Mouse (Mus musculus): ENCODE data around the gene Pld6. TPM values are rescaled to one million over a fixed set of nuclear protein-coding genes. Genes with fewer than 3 reads are reported as not detected.
A peak's percentile ranks its signal among the peaks of the same experiment; 100 is the strongest.

Gene Pld6
- polyA plus RNA-seq, 1 experiment from 2014 or later, result 4.9 TPM

GRCm38 (mm10) chr11:59780241-59780640, 7.2 kb downstream of the Pld6 start:
- Histone ChIP-seq H3K9me3 (no peaks in the 10 kb centered on the region), H3K36me3 (peaks cover 36% of the 10 kb centered on the region), H3K27ac (no peak overlapping the region), H3K27me3 (no peaks in the 10 kb centered on the region), H3K4me3 (no peak overlapping the region), H3K4me1 (no peaks in the 10 kb centered on the region), H3K9ac (no peak overlapping the region), H3K4me2 (replicated peaks) (no peak overlapping the region)
- ATAC-seq (ENCODE audit: low FRiP score, low read depth), result no peak
- 85% methylated on average over 4 of the region's 4 CpGs for WGBS

GRCm38 (mm10) chr11:59779406-59779805, 8.0 kb downstream of the Pld6 start:
- H3K27me3 ChIP-seq, result no peaks in the 10 kb centered on the region
- no peak overlapping the region for H3K9ac ChIP-seq
- ATAC-seq (ENCODE audit: low FRiP score, low read depth), result no peak
- no peaks in the 10 kb centered on the region for H3K9me3 ChIP-seq
- H3K27ac ChIP-seq, result no peak overlapping the region
- H3K4me2 ChIP-seq (replicated peaks), result no peak overlapping the region
- peaks cover 44% of the 10 kb centered on the region for H3K36me3 ChIP-seq
- no peaks in the 10 kb centered on the region for H3K4me1 ChIP-seq
- WGBS, result 85% methylated on average over 4 of the region's 4 CpGs
- no peak overlapping the region for H3K4me3 ChIP-seq

- Histone ChIP-seq H3K27me3 (no peaks in the 10 kb centered on the region), H3K36me3 (peaks cover 50% of the 10 kb centered on the region), H3K9me3 (no peaks in the 10 kb centered on the region), H3K27ac (no peak overlapping the region), H3K9ac (no peak overlapping the region), H3K4me2 (replicated peaks) (no peak overlapping the region), H3K4me1 (no peaks in the 10 kb centered on the region), H3K4me3 (no peak overlapping the region)
- WGBS, result 75% methylated on average over 1 of the region's 1 CpGs
- ATAC-seq (ENCODE audit: low FRiP score, low read depth), result peak; percentile 51; the same call in 1 of the 2 replicates
These were observed 8.6 kb downstream of the Pld6 start for GRCm38 (mm10) chr11:59778874-59779223.

GRCm38 (mm10) chr11:59778181-59778873, 9.1 kb downstream of the Pld6 start:
- peaks cover 55% of the 10 kb centered on the region for H3K36me3 ChIP-seq
- ATAC-seq (ENCODE audit: low FRiP score, low read depth), result peak; percentile 28; the same call in 1 of the 2 replicates
- H3K4me2 ChIP-seq (replicated peaks), result no peak overlapping the region
- no peak overlapping the region for H3K27ac ChIP-seq
- H3K27me3 ChIP-seq, result no peaks in the 10 kb centered on the region
- H3K4me3 ChIP-seq, result no peak overlapping the region
- no peaks in the 10 kb centered on the region for H3K4me1 ChIP-seq
- WGBS, result 55% methylated on average over 9 of the region's 9 CpGs
- no peaks in the 10 kb centered on the region for H3K9me3 ChIP-seq
- H3K9ac ChIP-seq, result no peak overlapping the region

- no peak overlapping the region for H3K4me2 ChIP-seq (replicated peaks)
- ATAC-seq (ENCODE audit: low FRiP score, low read depth), result no peak
- no peak overlapping the region for H3K27ac ChIP-seq
- 85% methylated on average over 5 of the region's 5 CpGs for WGBS
- H3K9ac ChIP-seq, result no peak overlapping the region
- no peaks in the 10 kb centered on the region for H3K9me3 ChIP-seq
- peaks cover 66% of the 10 kb centered on the region for H3K36me3 ChIP-seq
- no peak overlapping the region for H3K4me3 ChIP-seq
- H3K4me1 ChIP-seq, result no peaks in the 10 kb centered on the region
- H3K27me3 ChIP-seq, result no peaks in the 10 kb centered on the region
These were observed 10.2 kb downstream of the Pld6 start for GRCm38 (mm10) chr11:59777259-59777658.

GRCm38 (mm10) chr11:59775435-59776148, 11.9 kb downstream of the Pld6 start:
- Histone ChIP-seq H3K4me2 (replicated peaks) (no peak overlapping the region), H3K36me3 (peaks cover 83% of the 10 kb centered on the region), H3K9me3 (no peaks in the 10 kb centered on the region), H3K27ac (no peak overlapping the region), H3K4me1 (no peaks in the 10 kb centered on the region), H3K27me3 (no peaks in the 10 kb centered on the region), H3K4me3 (no peak overlapping the region), H3K9ac (no peak overlapping the region)
- WGBS, result 92% methylated on average over 13 of the region's 13 CpGs
- ATAC-seq (ENCODE audit: low FRiP score, low read depth), result no peak

- no peaks in the 10 kb centered on the region for H3K4me1 ChIP-seq
- no peaks in the 10 kb centered on the region for H3K9me3 ChIP-seq
- H3K4me3 ChIP-seq, result no peak overlapping the region
- no peak for ATAC-seq (ENCODE audit: low FRiP score, low read depth)
- no peak overlapping the region for H3K27ac ChIP-seq
- no peak overlapping the region for H3K4me2 ChIP-seq (replicated peaks)
- H3K36me3 ChIP-seq, result peaks cover 93% of the 10 kb centered on the region
- H3K9ac ChIP-seq, result no peak overlapping the region
- H3K27me3 ChIP-seq, result no peaks in the 10 kb centered on the region
- 92% methylated on average over 4 of the region's 4 CpGs for WGBS
These were observed 12.9 kb downstream of the Pld6 start for GRCm38 (mm10) chr11:59774522-59774921.

- peaks cover 99% of the 10 kb centered on the region for H3K36me3 ChIP-seq
- 90% methylated on average over 4 of the region's 4 CpGs for WGBS
- H3K9me3 ChIP-seq, result no peaks in the 10 kb centered on the region
These were observed 14.5 kb downstream of the Pld6 start for GRCm38 (mm10) chr11:59772902-59773301.

GRCm38 (mm10) chr11:59772291-59772690, 15.2 kb downstream of the Pld6 start:
- H3K27me3 ChIP-seq, result no peaks in the 10 kb centered on the region
- H3K4me3 ChIP-seq, result no peak overlapping the region
- no peak overlapping the region for H3K27ac ChIP-seq
- ATAC-seq (ENCODE audit: low FRiP score, low read depth), result no peak
- H3K4me2 ChIP-seq (replicated peaks), result no peak overlapping the region
- no peaks in the 10 kb centered on the region for H3K4me1 ChIP-seq
- H3K9me3 ChIP-seq, result no peaks in the 10 kb centered on the region
- no peak overlapping the region for H3K9ac ChIP-seq
- 92% methylated on average over 2 of the region's 2 CpGs for WGBS
- H3K36me3 ChIP-seq, result peaks cover 100% of the 10 kb centered on the region

More at GRCm38 (mm10) chr11:59772902-59773301, 14.5 kb downstream of the Pld6 start:
- H3K9ac ChIP-seq, result no peak overlapping the region
- H3K4me1 ChIP-seq, result no peaks in the 10 kb centered on the region
- H3K4me3 ChIP-seq, result no peak overlapping the region
- no peaks in the 10 kb centered on the region for H3K27me3 ChIP-seq
- H3K4me2 ChIP-seq (replicated peaks), result no peak overlapping the region
- ATAC-seq (ENCODE audit: low FRiP score, low read depth), result no peak
- H3K27ac ChIP-seq, result no peak overlapping the region

- H3K4me1 ChIP-seq, result no peaks in the 10 kb centered on the region
- ATAC-seq (ENCODE audit: low FRiP score, low read depth), result no peak
- H3K27ac ChIP-seq, result no peak overlapping the region
- H3K9ac ChIP-seq, result no peak overlapping the region
- H3K27me3 ChIP-seq, result no peaks in the 10 kb centered on the region
- H3K36me3 ChIP-seq, result peaks cover 99% of the 10 kb centered on the region
- H3K9me3 ChIP-seq, result no peaks in the 10 kb centered on the region
- H3K4me2 ChIP-seq (replicated peaks), result no peak overlapping the region
- H3K4me3 ChIP-seq, result no peak overlapping the region
- 91% methylated on average over 7 of the region's 7 CpGs for WGBS
These were observed 16.7 kb downstream of the Pld6 start for GRCm38 (mm10) chr11:59770753-59771152.

GRCm38 (mm10) chr11:59769738-59770137, 17.7 kb downstream of the Pld6 start:
- Histone ChIP-seq H3K4me2 (replicated peaks) (no peak overlapping the region), H3K4me3 (no peak overlapping the region), H3K9me3 (no peaks in the 10 kb centered on the region), H3K9ac (no peak overlapping the region), H3K27ac (no peak overlapping the region), H3K36me3 (peaks cover 99% of the 10 kb centered on the region), H3K4me1 (no peaks in the 10 kb centered on the region), H3K27me3 (no peaks in the 10 kb centered on the region)
- 93% methylated on average over 6 of the region's 6 CpGs for WGBS
- no peak for ATAC-seq (ENCODE audit: low FRiP score, low read depth)

- no peak overlapping the region for H3K27ac ChIP-seq
- no peak for ATAC-seq (ENCODE audit: low FRiP score, low read depth)
- H3K36me3 ChIP-seq, result peaks cover 99% of the 10 kb centered on the region
These were observed 18.1 kb downstream of the Pld6 start for GRCm38 (mm10) chr11:59769307-59769706.

More at GRCm38 (mm10) chr11:59769307-59769706, 18.1 kb downstream of the Pld6 start:
- no peak overlapping the region for H3K9ac ChIP-seq
- no peaks in the 10 kb centered on the region for H3K4me1 ChIP-seq
- no peak overlapping the region for H3K4me2 ChIP-seq (replicated peaks)
- no peaks in the 10 kb centered on the region for H3K27me3 ChIP-seq
- H3K9me3 ChIP-seq, result no peaks in the 10 kb centered on the region
- H3K4me3 ChIP-seq, result no peak overlapping the region
- WGBS, result 89% methylated on average over 2 of the region's 2 CpGs

Data from limb, embryonic 13.5 days (tissue).